Mouse (Mus musculus) bone marrow macrophage, adult 2 months (primary cell): ENCODE results near the gene Atp9a.

ENCODE experiments used
- CTCF ChIP-seq: IDR thresholded peaks from 2 replicates; pipeline ENCODE4 v1.5.1; 2012; ENCODE audit warnings: low read depth, mild to moderate bottlenecking, low read length, moderate library complexity
- POLR2A ChIP-seq: IDR thresholded peaks from 2 replicates; pipeline ENCODE4 v1.6.1; 2012; ENCODE audit warnings: mild to moderate bottlenecking, low read depth, low read length, borderline replicate concordance

DNA sequence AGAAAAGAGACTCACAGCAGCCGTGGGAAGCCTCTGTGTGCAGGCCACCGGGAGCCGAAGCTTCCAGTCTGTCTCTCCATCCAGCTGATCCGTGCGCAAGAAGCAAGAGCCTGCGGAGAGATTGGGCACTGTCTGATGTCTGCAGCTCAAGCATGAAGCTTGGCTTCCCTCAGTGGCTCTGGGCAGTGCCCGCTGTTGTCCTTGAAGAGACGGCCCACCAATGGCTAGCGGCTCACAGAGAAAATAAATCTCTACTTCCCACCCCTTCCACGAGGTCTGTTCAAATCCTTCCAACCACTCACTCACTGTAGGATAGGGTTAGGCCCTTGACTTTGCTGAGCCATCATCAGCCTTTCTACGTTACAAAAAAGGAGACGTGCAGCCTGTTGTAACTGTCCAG, 54.9 kb downstream of the Atp9a start:
- TF ChIP-seq POLR2A (no peak), CTCF (no peak)
